Mouse (Mus musculus) cerebellum, postnatal 4 days (tissue): ENCODE results near the gene Spop.

Source experiments
- DNase-seq, 2 experiments: peaks; one replicate each; pipeline ENCODE4 v3.0.0; 2022; ENCODE audit warnings: low spot score in 2 of 2, mixed read lengths in 1 of 2

Gene Spop

DNA sequence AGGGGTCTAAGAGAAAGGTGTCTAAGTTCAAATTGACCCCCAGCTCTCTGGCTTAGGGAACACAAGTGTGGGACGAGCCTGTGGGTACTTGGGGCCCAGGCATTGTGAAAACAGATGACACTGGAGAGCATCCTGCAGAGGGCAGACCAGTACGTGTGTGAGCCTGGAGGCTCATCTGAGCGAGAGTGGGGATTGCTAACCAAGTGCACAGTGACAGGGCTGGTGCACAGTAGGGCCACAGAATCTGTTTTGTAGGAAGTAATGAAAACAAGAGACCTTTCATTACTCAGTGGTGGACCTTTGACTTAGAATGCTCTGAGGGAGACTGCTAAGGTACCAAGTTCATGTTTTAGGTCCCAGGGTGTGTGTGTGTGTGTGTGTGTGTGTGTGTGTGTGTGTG lies 106.1 kb downstream of the Spop start:
- DNase-seq, result no peak

DNA sequence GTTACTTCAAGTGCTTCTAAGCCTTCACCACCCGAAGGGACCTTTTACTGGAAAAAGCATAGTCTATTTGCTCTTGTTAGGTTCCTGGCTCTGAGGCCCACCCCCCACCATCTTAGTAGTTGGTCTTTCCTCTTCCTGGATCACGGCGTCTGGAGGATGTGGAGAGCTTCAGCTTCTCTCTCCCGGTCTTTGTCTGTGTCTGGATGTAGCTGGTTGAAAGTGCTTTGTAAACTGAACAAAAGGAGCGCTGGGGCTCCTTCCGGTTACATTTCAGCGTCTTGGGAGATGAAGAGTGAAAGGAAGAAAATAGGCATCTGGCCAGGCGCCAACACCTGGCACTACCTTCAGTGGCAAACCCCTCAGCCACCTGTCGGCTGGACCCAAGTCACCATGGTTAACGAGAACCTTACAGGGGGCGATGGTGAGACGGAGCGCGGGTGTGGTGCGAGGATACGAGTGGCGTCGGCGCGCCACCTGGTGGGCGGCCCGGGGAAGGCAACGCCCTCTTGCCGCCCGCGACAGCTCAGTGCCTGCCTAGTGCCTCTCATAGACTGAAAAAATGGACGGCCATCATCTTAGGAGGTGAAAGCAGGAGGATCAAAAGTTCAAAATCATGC lies 106.7 kb downstream of the Spop start:
- DNase-seq, result peak; percentile 82 to 97

GRCm38 (mm10) chr11:95521563-95521962 lies 107.7 kb downstream of the Spop start:
- peak; percentile 58 to 88 for DNase-seq

GRCm38 (mm10) chr11:95527307-95527706 lies 113.4 kb downstream of the Spop start:
- no peak for DNase-seq

DNA sequence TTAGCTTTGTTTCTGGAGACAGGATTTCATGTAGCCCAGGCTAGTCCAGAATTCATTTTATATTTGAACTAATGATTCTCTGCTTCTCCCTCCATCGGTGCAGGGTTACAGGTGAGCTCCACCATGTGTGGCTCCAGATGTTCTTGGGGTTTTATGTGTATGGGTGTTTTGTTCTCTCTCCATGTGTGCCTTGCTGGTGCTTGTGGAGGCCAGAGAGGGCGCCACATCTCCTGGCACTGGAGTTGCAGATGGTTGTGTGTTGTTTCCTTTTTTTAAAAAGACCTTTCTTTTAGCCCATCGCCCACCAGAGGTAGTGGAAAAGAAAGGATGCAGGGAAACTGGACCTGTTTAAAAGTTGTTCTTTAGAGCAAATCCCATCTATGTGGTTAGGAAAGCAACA lies 114.4 kb downstream of the Spop start:
- no peak for DNase-seq

GRCm38 (mm10) chr11:95532353-95533072 lies 118.6 kb downstream of the Spop start:
- DNase-seq, result no peak

GRCm38 (mm10) chr11:95533484-95534160 lies 119.7 kb downstream of the Spop start:
- DNase-seq, result peak; percentile 97 to 98

DNA sequence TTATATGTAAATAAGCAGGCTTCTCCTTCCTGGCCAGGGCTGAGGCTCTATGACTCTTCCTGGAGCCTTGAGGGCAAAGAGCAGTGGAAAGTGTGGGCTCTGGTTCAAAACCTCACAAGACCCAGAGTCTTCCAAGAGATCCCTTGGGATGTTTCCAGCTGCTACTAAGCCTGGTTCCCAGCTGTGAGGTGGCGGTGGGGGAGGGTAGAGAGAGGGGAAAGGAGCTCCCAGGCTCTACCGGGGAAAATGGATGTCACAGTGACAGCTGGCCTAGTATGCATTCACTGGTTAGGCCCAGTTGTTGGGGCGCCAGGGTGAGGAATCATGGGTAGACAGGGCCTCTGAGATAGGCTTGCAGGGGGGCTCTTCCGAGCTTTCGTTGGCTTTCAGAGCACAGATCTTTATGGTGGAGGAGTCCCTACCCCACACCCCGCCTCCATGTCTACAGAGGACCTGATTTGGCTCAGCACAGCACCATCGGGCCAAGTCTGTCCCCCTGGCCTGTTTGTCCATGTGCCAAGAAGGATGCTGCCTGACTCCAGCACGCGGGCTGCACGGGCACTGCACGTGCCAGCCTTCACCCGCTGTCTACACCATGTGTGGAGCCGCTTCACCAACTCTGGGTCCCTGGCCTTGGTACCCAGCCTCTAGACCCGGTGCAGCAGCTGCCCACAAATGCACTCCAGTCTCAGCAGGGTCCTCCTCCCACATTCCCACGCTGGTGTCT lies 124.7 kb downstream of the Spop start:
- peak in 1 of 2 experiments; percentile 64 for DNase-seq

GRCm38 (mm10) chr11:95540637-95541385 lies 126.9 kb downstream of the Spop start:
- no peak for DNase-seq
